Mouse (Mus musculus) liver, postnatal 0 days (tissue): ENCODE data around the gene Wdr64. TPM values are rescaled to one million over a fixed set of nuclear protein-coding genes. Genes with fewer than 3 reads are reported as not detected.

Source experiments
- ATAC-seq: fragments of 200-750 bp; cut with Nextera tagmentation; 2 replicates; pipeline ENCODE4 v1.8.0; 2017; ENCODE audit warnings: mild to moderate bottlenecking, moderate library complexity
- DNase-seq: peaks from one replicate; pipeline ENCODE4 v3.0.0-alpha.2; 2016
- H3K27ac ChIP-seq: fragments of 300-500 bp; sonication (generic); 2 replicates; pipeline ENCODE4 v1.5.1; 2014; ENCODE audit warnings: antibody characterized with exemption, moderate library complexity, mild to moderate bottlenecking, low read depth
- H3K27me3 ChIP-seq: fragments of 300-500 bp; sonication (generic); 2 replicates; pipeline ENCODE4 v1.6.1; 2014; ENCODE audit warnings: low read length, control low read depth, mixed read lengths; ENCODE audit not compliant: insufficient read depth
- H3K36me3 ChIP-seq: fragments of 300-500 bp; sonication (generic); replicated peaks from 2 replicates; pipeline ENCODE4 v1.6.1; 2014; ENCODE audit warnings: mild to moderate bottlenecking, control low read depth, low read length, moderate library complexity, mixed read lengths; ENCODE audit not compliant: insufficient read depth
- H3K4me1 ChIP-seq: fragments of 300-500 bp; sonication (generic); 2 replicates; pipeline ENCODE4 v1.6.1; 2014; ENCODE audit warnings: antibody characterized with exemption, mild to moderate bottlenecking, control low read depth; ENCODE audit not compliant: insufficient read depth
- H3K4me2 ChIP-seq: fragments of 300-500 bp; sonication (generic); 2 replicates; pipeline ENCODE4 v1.6.1; 2014; ENCODE audit warnings: low read depth, mild to moderate bottlenecking, low read length, moderate library complexity, mixed read lengths
- H3K4me3 ChIP-seq: fragments of 300-500 bp; sonication (generic); 2 replicates; pipeline ENCODE4 v1.5.1; 2014; ENCODE audit warnings: low read depth, low read length
- H3K9ac ChIP-seq: fragments of 300-500 bp; sonication (generic); replicated peaks from 2 replicates; pipeline ENCODE4 v1.6.1; 2014; ENCODE audit warnings: mild to moderate bottlenecking, moderate library complexity
- H3K9me3 ChIP-seq: fragments of 300-500 bp; sonication (generic); 2 replicates; pipeline ENCODE4 v1.6.1; 2016; ENCODE audit warnings: mild to moderate bottlenecking, control low read depth, low read length, mixed read lengths
- CTCF ChIP-seq: sonication (generic); IDR thresholded peaks from 2 replicates; pipeline ENCODE4 v1.5.1; 2016; ENCODE audit warnings: antibody characterized with exemption, low read depth
- EP300 ChIP-seq: IDR thresholded peaks from 2 replicates; pipeline ENCODE4 v1.6.1; 2016; ENCODE audit warnings: antibody characterized with exemption, low read depth, mild to moderate bottlenecking
- WGBS: fragments of 180-500 bp; shearing (Covaris S2); extraction: QIAGEN DNeasy Blood & Tissue Kit; methylation state at CpG from one replicate; pipeline ENCODE4 v1.1.7; 2014; ENCODE audit not compliant: insufficient replicate concordance; 5-methylcytosine and 5-hydroxymethylcytosine counted together
- polyA plus RNA-seq: library from polyadenylated mRNA; unstranded; fragments of >200 nt; fragmentation: Nextera tagmentation; extraction: Ambion mirVana; gene quantifications from 2 replicates; pipeline ENCODE4 v1.2.1, GENCODE M21; 2015

Wdr64 gene
- polyA plus RNA-seq, 1 experiment from 2014 or later = not detected

- ATAC-seq (no peak), DNase-seq (no peak)
- Histone ChIP-seq H3K36me3 (no peaks in the 10 kb centered on the region), H3K4me1 (no peaks in the 10 kb centered on the region), H3K27ac (no peak overlapping the region), H3K27me3 (no peaks in the 10 kb centered on the region), H3K9ac (no peak overlapping the region), H3K4me2 (no peak overlapping the region), H3K9me3 (no peaks in the 10 kb centered on the region; the same call in 1 of the 2 replicates), H3K4me3 (no peak overlapping the region)
- WGBS = 91% methylated on average over 1 of the region's 1 CpGs
- TF ChIP-seq CTCF (no peak), EP300 (no peak)
Observed at GRCm38 (mm10) chr1:175855515-175855914, 157.1 kb downstream of the Wdr64 start.

Other genes starting within 250 kb of the Wdr64 start
- gene Rgs7, start 206.1 kb upstream of the Wdr64 start, polyA plus RNA-seq = not detected in 2 replicates
- gene Kmo, start 78.2 kb upstream of the Wdr64 start, polyA plus RNA-seq = 26.5 and 28.5 TPM in 2 replicates
- 93.3 and 103 TPM in 2 replicates for gene Fh1, start 73.0 kb upstream of the Wdr64 start, polyA plus RNA-seq
- gene Opn3, start 5.8 kb upstream of the Wdr64 start, polyA plus RNA-seq = 1.3 and 1.6 TPM in 2 replicates
- 0.52 and 0.66 TPM in 2 replicates for gene Chml, start 5.7 kb upstream of the Wdr64 start, polyA plus RNA-seq
- gene Exo1, start 182.0 kb downstream of the Wdr64 start, polyA plus RNA-seq = 10.8 and 13.6 TPM in 2 replicates
- not detected in 2 replicates for gene Gm38100, start 221.7 kb downstream of the Wdr64 start, polyA plus RNA-seq